Mouse (Mus musculus) myocyte (in vitro differentiated cells): ENCODE measurements around the gene Cntrob.
A peak's percentile ranks its signal among the peaks of the same experiment; 100 is the strongest.

ENCODE experiments used
- MAX ChIP-seq: IDR thresholded peaks from one replicate; pipeline ENCODE4 v1.6.1; 2011; ENCODE audit warnings: low read depth, mild to moderate bottlenecking, control low read depth
- POLR2A ChIP-seq: IDR thresholded peaks from one replicate; pipeline ENCODE4 v1.6.1; 2011; ENCODE audit warnings: low read depth, mild to moderate bottlenecking, control low read depth, moderate library complexity; ENCODE audit not compliant: insufficient read length
- POLR2AphosphoS2 ChIP-seq: IDR thresholded peaks from one replicate; pipeline ENCODE4 v1.6.1; 2011; ENCODE audit warnings: low read depth, control low read depth; ENCODE audit not compliant: insufficient read length
- SRF ChIP-seq: IDR thresholded peaks from one replicate; pipeline ENCODE4 v1.6.1; 2011; ENCODE audit warnings: low read depth; ENCODE audit not compliant: control insufficient read depth, insufficient read length
- TCF12 ChIP-seq: IDR thresholded peaks from one replicate; pipeline ENCODE4 v1.6.1; 2011; ENCODE audit warnings: mild to moderate bottlenecking, control low read depth; ENCODE audit not compliant: poor library complexity, insufficient read depth, severe bottlenecking
- USF1 ChIP-seq: IDR thresholded peaks from one replicate; pipeline ENCODE4 v1.6.1; 2011; ENCODE audit warnings: low read depth, mild to moderate bottlenecking, control low read depth, moderate library complexity

DNA sequence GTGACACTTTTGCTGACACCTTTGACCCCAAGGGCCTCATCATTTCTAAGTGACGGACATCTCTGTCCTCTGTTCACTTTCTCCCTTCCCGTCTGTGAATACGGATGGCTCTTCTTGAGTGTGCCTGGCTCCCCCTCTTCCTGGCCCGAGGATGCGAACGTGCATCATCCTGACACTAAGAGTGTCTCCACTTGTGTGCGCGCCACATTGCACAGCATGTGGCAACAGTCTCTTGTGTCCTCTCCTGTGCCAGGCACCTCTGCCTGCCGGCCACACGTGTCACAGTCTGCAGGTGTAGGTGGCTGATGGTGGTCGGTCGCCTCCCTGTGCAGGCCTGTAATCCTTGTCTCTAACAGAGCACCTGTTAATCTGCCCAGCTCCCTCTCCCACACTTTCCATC lies 48.0 kb upstream of the Cntrob start:
- TF ChIP-seq POLR2A: no peak
- no peak for TF ChIP-seq TCF12
- no peak for TF ChIP-seq USF1
- TF ChIP-seq SRF: no peak
- TF ChIP-seq MAX: no peak
- peak; percentile 52 for TF ChIP-seq POLR2AphosphoS2
